Mouse (Mus musculus) stomach, postnatal 0 days (tissue): ENCODE measurements around the gene Bach2. TPM values are rescaled to one million over a fixed set of nuclear protein-coding genes. Genes with fewer than 3 reads are reported as not detected.

Source experiments
- ATAC-seq: fragments of 200-750 bp; cut with Nextera tagmentation; 2 replicates; pipeline ENCODE4 v1.8.0; 2017; ENCODE audit not compliant: low FRiP score, low TSS enrichment
- DNase-seq: peaks from one replicate; pipeline ENCODE4 v3.0.0-alpha.2; 2016; ENCODE audit warnings: low spot score
- H3K27ac ChIP-seq: fragments of 300-500 bp; sonication (generic); replicated peaks from 2 replicates; pipeline ENCODE4 v1.5.1; 2014; ENCODE audit warnings: mild to moderate bottlenecking, control low read depth
- H3K27me3 ChIP-seq: fragments of 300-500 bp; sonication (generic); 2 replicates; pipeline ENCODE4 v1.6.1; 2014; ENCODE audit warnings: low read length; ENCODE audit not compliant: control insufficient read depth, insufficient read depth
- H3K36me3 ChIP-seq: fragments of 300-500 bp; sonication (generic); 2 replicates; pipeline ENCODE4 v1.6.1; 2014; ENCODE audit warnings: low read length, mixed read lengths; ENCODE audit not compliant: control insufficient read depth, insufficient read depth
- H3K4me1 ChIP-seq: fragments of 300-500 bp; sonication (generic); replicated peaks from 2 replicates; pipeline ENCODE4 v1.6.1; 2014; ENCODE audit warnings: antibody characterized with exemption; ENCODE audit not compliant: control insufficient read depth, insufficient read depth
- H3K4me2 ChIP-seq: fragments of 300-500 bp; sonication (generic); replicated peaks from 2 replicates; pipeline ENCODE4 v1.6.1; 2014; ENCODE audit warnings: low read depth, mild to moderate bottlenecking, control low read depth, moderate library complexity
- H3K4me3 ChIP-seq: fragments of 300-500 bp; sonication (generic); 2 replicates; pipeline ENCODE4 v1.5.1; 2014; ENCODE audit warnings: low read depth, low read length, control low read depth
- H3K9ac ChIP-seq: fragments of 300-500 bp; sonication (generic); 2 replicates; pipeline ENCODE4 v1.6.1; 2014; ENCODE audit warnings: mild to moderate bottlenecking, low read length, control low read depth, mixed read lengths
- H3K9me3 ChIP-seq: fragments of 300-500 bp; sonication (generic); 2 replicates; pipeline ENCODE4 v1.6.1; 2016; ENCODE audit warnings: low read length; ENCODE audit not compliant: control insufficient read depth
- CTCF ChIP-seq: IDR thresholded peaks from 2 replicates; pipeline ENCODE4 v1.5.1; 2016; ENCODE audit warnings: antibody characterized with exemption, low read depth, mild to moderate bottlenecking, moderate library complexity
- EP300 ChIP-seq: optimal IDR thresholded peaks from 2 replicates; pipeline ENCODE3; 2016; ENCODE audit warnings: antibody characterized with exemption
- WGBS: fragments of 180-500 bp; shearing (Covaris S2); extraction: QIAGEN DNeasy Blood & Tissue Kit; methylation state at CpG from one replicate; pipeline ENCODE4 v1.1.7; 2014; 5-methylcytosine and 5-hydroxymethylcytosine counted together
- polyA plus RNA-seq: library from polyadenylated mRNA; unstranded; fragments of >200 nt; fragmentation: Nextera tagmentation; extraction: Ambion mirVana; gene quantifications from 2 replicates; pipeline ENCODE4 v1.2.1, GENCODE M21; 2015

Gene Bach2
- polyA plus RNA-seq, 1 experiment from 2014 or later, result 1.9 TPM

DNA sequence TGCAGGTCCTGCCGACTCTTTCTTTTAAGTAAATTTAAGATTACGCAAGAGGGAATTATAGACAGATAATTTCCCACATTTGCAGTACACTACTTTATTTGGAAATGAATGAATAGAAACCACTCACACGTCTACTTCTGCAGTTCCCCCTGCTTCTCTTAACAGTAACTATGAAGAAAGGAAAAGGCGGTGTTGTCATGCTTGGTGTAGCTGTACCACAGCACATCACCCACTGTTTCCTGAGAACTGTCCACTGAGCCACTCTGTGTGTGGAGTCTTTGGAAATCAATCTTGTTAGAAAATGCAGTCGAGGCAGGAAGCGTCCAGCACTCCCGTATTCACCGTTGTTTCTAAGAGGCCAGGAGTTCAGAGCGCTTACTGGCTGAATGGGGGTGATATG lies 174.9 kb downstream of the Bach2 start:
- no peaks in the 10 kb centered on the region for H3K9me3 ChIP-seq
- no peaks in the 10 kb centered on the region for H3K36me3 ChIP-seq
- WGBS, result 70% methylated on average over 9 of the region's 9 CpGs
- ATAC-seq (no peak), DNase-seq (no peak)
- 0 out of 2 replicates have a peak, but pooled peaks cover 2% of the 10 kb centered on the region for H3K4me1 ChIP-seq
- H3K9ac ChIP-seq, result no peak overlapping the region
- H3K4me2 ChIP-seq, result no peak overlapping the region
- no peak overlapping the region for H3K4me3 ChIP-seq
- H3K27me3 ChIP-seq, result no peaks in the 10 kb centered on the region
- H3K27ac ChIP-seq, result no peak overlapping the region
- TF ChIP-seq EP300 (no peak), CTCF (no peak)

DNA sequence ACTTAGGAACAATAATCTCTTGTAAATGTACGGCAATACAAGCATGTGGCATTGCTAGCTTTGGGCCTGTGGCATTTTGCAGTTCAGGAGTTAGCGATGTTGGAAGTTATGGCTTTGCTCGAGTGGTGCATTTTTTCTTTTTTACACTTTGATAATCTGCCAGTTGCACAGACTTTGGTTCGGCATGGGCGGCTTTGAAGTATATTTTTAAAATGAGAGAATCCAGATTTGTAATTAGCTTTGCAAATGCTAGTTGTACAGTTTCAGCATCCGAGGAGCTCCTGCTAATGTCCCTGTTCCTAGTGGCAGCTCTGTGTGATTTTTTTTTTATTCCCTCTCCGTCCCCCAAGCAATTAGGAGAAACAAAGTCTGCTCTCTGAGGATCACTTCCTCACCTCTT lies 176.4 kb downstream of the Bach2 start:
- Histone ChIP-seq H3K27ac (no peak overlapping the region), H3K4me1 (no peaks in the 10 kb centered on the region), H3K4me3 (no peak overlapping the region), H3K36me3 (no peaks in the 10 kb centered on the region), H3K27me3 (no peaks in the 10 kb centered on the region), H3K9ac (no peak overlapping the region), H3K9me3 (no peaks in the 10 kb centered on the region), H3K4me2 (no peak overlapping the region)
- no peak for TF ChIP-seq CTCF
- no peak for TF ChIP-seq EP300
- 79% methylated on average over 7 of the region's 7 CpGs for WGBS
- DNase-seq (no peak), ATAC-seq (no peak)

DNA sequence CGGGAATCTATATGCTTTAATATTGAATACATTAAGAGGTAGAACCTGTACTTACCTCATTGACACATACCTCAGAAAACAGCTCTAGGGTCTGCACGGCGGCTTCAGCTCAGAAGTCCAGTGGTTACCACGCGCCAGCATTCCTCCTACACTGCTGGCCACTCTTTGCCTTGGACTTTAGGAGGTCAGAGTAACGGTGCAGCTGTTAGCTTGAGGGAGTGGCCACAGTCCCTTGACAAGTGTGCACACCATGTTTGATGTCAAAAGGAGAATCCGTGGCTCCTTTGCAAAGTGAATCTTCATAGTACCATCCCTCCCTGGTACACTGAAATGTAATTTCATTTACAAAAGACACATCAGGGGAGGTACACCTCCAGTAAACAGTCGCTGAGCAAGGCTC lies 179.3 kb downstream of the Bach2 start:
- DNase-seq, result no peak
- Histone ChIP-seq H3K4me2 (no peak overlapping the region), H3K4me1 (no peaks in the 10 kb centered on the region), H3K27ac (no peak overlapping the region), H3K36me3 (no peaks in the 10 kb centered on the region), H3K9ac (no peak overlapping the region), H3K4me3 (no peak overlapping the region), H3K27me3 (no peaks in the 10 kb centered on the region), H3K9me3 (no peaks in the 10 kb centered on the region)
- WGBS, result 88% methylated on average over 8 of the region's 8 CpGs
- ATAC-seq, result no peak
- no peak for TF ChIP-seq CTCF
- no peak for TF ChIP-seq EP300

DNA sequence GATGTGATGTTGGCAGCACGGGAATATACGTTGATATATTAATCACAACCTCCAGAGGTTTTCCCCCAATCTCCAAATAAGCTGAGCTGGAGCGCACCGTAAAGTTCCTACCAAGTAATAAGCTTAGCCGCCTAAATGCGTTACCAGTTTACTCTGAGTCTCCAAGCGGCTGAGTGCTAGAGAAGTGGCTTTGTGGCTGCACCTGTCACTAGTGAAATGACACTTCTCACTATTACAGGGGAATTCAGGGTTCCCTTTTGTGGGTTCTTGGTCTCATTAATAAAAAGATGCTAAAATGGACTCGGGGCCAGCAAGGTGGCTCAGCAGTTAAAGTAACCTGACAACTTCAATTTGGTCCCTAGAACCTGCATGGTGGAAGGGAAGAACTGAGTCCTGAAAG lies 183.0 kb downstream of the Bach2 start:
- ATAC-seq, result no peak
- no peaks in the 10 kb centered on the region for H3K36me3 ChIP-seq
- no peak overlapping the region for H3K9ac ChIP-seq
- no peaks in the 10 kb centered on the region for H3K27me3 ChIP-seq
- H3K4me2 ChIP-seq, result no peak overlapping the region
- H3K4me1 ChIP-seq, result no peaks in the 10 kb centered on the region
- TF ChIP-seq EP300 (no peak), CTCF (no peak)
- no peak for DNase-seq
- no peak overlapping the region for H3K27ac ChIP-seq
- no peak overlapping the region for H3K4me3 ChIP-seq
- WGBS, result 89% methylated on average over 8 of the region's 8 CpGs
- H3K9me3 ChIP-seq, result no peaks in the 10 kb centered on the region

DNA sequence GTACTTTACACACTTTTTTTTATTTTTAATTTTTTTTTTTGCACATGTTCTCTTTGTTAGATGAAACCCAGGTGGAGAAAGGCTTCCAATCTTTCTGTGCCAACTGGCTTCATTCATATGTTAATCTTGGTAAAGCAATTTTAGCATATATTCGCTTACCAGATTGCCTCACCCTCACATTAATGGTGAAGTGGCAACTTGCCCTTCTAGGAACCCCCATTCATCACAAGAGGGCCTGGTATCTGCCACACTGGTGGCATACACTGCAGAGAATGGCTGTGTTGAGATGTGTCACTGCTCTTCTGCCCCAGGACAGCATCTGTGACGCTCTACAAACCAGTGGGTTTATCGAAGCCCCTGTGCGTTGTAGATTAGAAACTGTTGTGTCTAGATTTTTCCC lies 183.8 kb downstream of the Bach2 start:
- 97% methylated on average over 4 of the region's 4 CpGs for WGBS
- Histone ChIP-seq H3K27me3 (no peaks in the 10 kb centered on the region), H3K4me1 (no peaks in the 10 kb centered on the region), H3K4me2 (no peak overlapping the region), H3K9ac (no peak overlapping the region), H3K36me3 (no peaks in the 10 kb centered on the region), H3K9me3 (no peaks in the 10 kb centered on the region), H3K4me3 (no peak overlapping the region), H3K27ac (no peak overlapping the region)
- TF ChIP-seq CTCF (no peak), EP300 (no peak)
- DNase-seq, result no peak
- no peak for ATAC-seq

DNA sequence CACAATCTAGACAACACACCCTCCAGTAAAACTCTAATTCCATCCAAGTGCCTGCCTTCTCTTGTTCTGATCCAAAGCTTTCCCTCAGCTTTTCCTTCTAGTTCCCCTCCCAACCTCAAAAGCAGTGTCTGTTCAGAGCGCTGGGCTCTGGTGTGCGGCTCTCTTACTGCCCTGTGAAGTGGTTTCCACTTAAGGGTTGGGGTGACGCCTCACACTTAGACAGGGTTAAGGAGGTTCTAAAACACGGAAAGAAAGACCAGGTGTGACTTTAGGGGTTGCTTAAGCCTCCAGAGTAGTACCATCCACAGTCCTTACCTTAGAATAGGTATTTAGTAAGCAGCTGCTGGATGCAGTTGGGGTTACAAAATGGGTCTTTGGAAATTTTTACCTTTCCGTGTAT lies 185.1 kb downstream of the Bach2 start:
- Histone ChIP-seq H3K27ac (no peak overlapping the region), H3K4me1 (no peaks in the 10 kb centered on the region), H3K27me3 (no peaks in the 10 kb centered on the region), H3K9me3 (no peaks in the 10 kb centered on the region), H3K36me3 (no peaks in the 10 kb centered on the region), H3K9ac (no peak overlapping the region), H3K4me3 (no peak overlapping the region), H3K4me2 (no peak overlapping the region)
- WGBS, result 84% methylated on average over 5 of the region's 5 CpGs
- no peak for DNase-seq
- TF ChIP-seq CTCF (no peak), EP300 (no peak)
- ATAC-seq, result no peak
